8 mouse cellular contexts compared by ENCODE assay signal in genomic region chr17:27421837-27422236, GRCm38 (mm10).
DNase-seq lines count a peak whose midpoint lies in the region; ATAC-seq and TF ChIP-seq lines count a peak whose summit lies in the region.

No protein-coding gene starts in this region.

- H3K4me3 ChIP-seq in stomach, embryonic 15.5 days (replicated peaks): no peak overlapping the region
- no peak overlapping the region for H3K4me3 ChIP-seq in stomach, postnatal 0 days (ENCODE audit: low read depth, low read length)
- H3K4me3 ChIP-seq in limb, embryonic 11.5 days (ENCODE audit: low read depth, low read length): no peak overlapping the region

- H3K4me2 ChIP-seq in stomach, embryonic 15.5 days: peak overlapping the region; percentile 3; the same call in 1 of the 2 replicates
- H3K4me2 ChIP-seq in stomach, postnatal 0 days (replicated peaks; ENCODE audit: low read depth): no peak overlapping the region
- peak overlapping the region; percentile 17; the same call in 1 of the 2 replicates for H3K4me2 ChIP-seq in limb, embryonic 11.5 days (ENCODE audit: low read depth, severe bottlenecking)

- H3K9ac ChIP-seq in stomach, embryonic 15.5 days: no peak overlapping the region
- H3K9ac ChIP-seq in stomach, postnatal 0 days (ENCODE audit: low read length): no peak overlapping the region
- H3K9ac ChIP-seq in limb, embryonic 11.5 days (ENCODE audit: low read length): no peak overlapping the region; the same call in 1 of the 2 replicates

- H3K36me3 ChIP-seq in stomach, embryonic 15.5 days: no peaks in the 10 kb centered on the region
- H3K36me3 ChIP-seq in stomach, postnatal 0 days (ENCODE audit: control insufficient read depth, insufficient read depth, low read length): no peaks in the 10 kb centered on the region
- H3K36me3 ChIP-seq in limb, embryonic 11.5 days (ENCODE audit: control insufficient read depth, insufficient read depth, low read length): no peaks in the 10 kb centered on the region

- H3K9me3 ChIP-seq in stomach, embryonic 15.5 days: no peaks in the 10 kb centered on the region
- no peaks in the 10 kb centered on the region for H3K9me3 ChIP-seq in stomach, postnatal 0 days (ENCODE audit: control insufficient read depth, low read length)
- H3K9me3 ChIP-seq in limb, embryonic 11.5 days (ENCODE audit: control insufficient read depth, low read length): no peaks in the 10 kb centered on the region

- TF ChIP-seq EP300 in stomach, postnatal 0 days (optimal IDR thresholded peaks at IDR 0.05): no peak

- H3K27ac ChIP-seq in stomach, embryonic 15.5 days: no peak overlapping the region
- H3K27ac ChIP-seq in stomach, postnatal 0 days (replicated peaks): no peak overlapping the region
- peak overlapping the region; percentile 95 for H3K27ac ChIP-seq in limb, embryonic 11.5 days (replicated peaks; ENCODE audit: low read depth, low read length)

- peaks cover 16% of the 10 kb centered on the region; the same call in 1 of the 2 replicates for H3K4me1 ChIP-seq in stomach, embryonic 15.5 days
- no peaks in the 10 kb centered on the region for H3K4me1 ChIP-seq in stomach, postnatal 0 days (replicated peaks; ENCODE audit: control insufficient read depth, insufficient read depth)
- H3K4me1 ChIP-seq in limb, embryonic 11.5 days (ENCODE audit: control insufficient read depth, insufficient read depth, low read length): peaks cover 18% of the 10 kb centered on the region

- no peak for ATAC-seq in stomach, embryonic 15.5 days (ENCODE audit: insufficient read depth, low FRiP score, low read depth)
- ATAC-seq in stomach, postnatal 0 days (ENCODE audit: low FRiP score, low TSS enrichment): no peak
- ATAC-seq in limb, embryonic 11.5 days (ENCODE audit: insufficient number of reproducible peaks, low FRiP score, low TSS enrichment, low read depth): peak; percentile 37; the same call in 1 of the 2 replicates

- H3K27me3 ChIP-seq in stomach, embryonic 15.5 days (replicated peaks): no peaks in the 10 kb centered on the region
- H3K27me3 ChIP-seq in stomach, postnatal 0 days (ENCODE audit: control insufficient read depth, insufficient read depth, low read length): no peaks in the 10 kb centered on the region
- no peaks in the 10 kb centered on the region for H3K27me3 ChIP-seq in limb, embryonic 11.5 days (ENCODE audit: control insufficient read depth, insufficient read depth, low read length)

- WGBS in stomach, embryonic 15.5 days: 52% methylated on average over 8 of the region's 8 CpGs
- WGBS in stomach, postnatal 0 days: 40% methylated on average over 8 of the region's 8 CpGs
- 30% methylated on average over 8 of the region's 8 CpGs for WGBS in limb, embryonic 11.5 days

- peak; percentile 27 for DNase-seq in cerebellum, adult 11 months
- no peak for DNase-seq in cerebellum, postnatal 14 days
- no peak for DNase-seq in stomach, postnatal 0 days (ENCODE audit: low spot score)
- DNase-seq in limb, embryonic 11.5 days (ENCODE audit: low spot score): peak; percentile 65
- DNase-seq in B cell, adult 2 months: no peak
- no peak for DNase-seq in heart, adult 8-10 months (ENCODE audit: low spot score)
- no peak for DNase-seq in heart, postnatal 4 days

- TF ChIP-seq CTCF in stomach, postnatal 0 days (IDR thresholded peaks at IDR 0.05; ENCODE audit: low read depth): no peak

Comparison
In these comparisons a context has a peak if more than half of its experiments do, and no peak if none do; other contexts are left out.
1. DNase-seq: peak in cerebellum, adult 11 months (single experiment) and limb, embryonic 11.5 days (single experiment); none in cerebellum, postnatal 14 days (0 of 2), stomach, postnatal 0 days (single experiment), B cell, adult 2 months (0 of 2), heart, adult 8-10 months (single experiment) and heart, postnatal 4 days (single experiment).